Mouse (Mus musculus) lung, embryonic 14.5 days (tissue): ENCODE data around the gene Cox6a1. TPM values are rescaled to one million over a fixed set of nuclear protein-coding genes. Genes with fewer than 3 reads are reported as not detected.
A peak's percentile ranks its signal among the peaks of the same experiment; 100 is the strongest.

Experiments used
- ATAC-seq: fragments of 200-750 bp; cut with Nextera tagmentation; 2 replicates; pipeline ENCODE4 v1.8.0; 2017; ENCODE audit warnings: mild to moderate bottlenecking, moderate TSS enrichment, moderate library complexity; ENCODE audit not compliant: insufficient read depth
- DNase-seq: peaks from one replicate; pipeline ENCODE4 v3.0.0-alpha.2; 2015
- H3K27ac ChIP-seq: fragments of 300-500 bp; sonication (generic); 2 replicates; pipeline ENCODE4 v1.5.1; 2014; ENCODE audit warnings: low read depth, mild to moderate bottlenecking, moderate library complexity
- H3K27me3 ChIP-seq: fragments of 300-500 bp; sonication (generic); 2 replicates; pipeline ENCODE4 v1.6.1; 2014; ENCODE audit warnings: low read length, control low read depth; ENCODE audit not compliant: insufficient read depth
- H3K36me3 ChIP-seq: fragments of 300-500 bp; sonication (generic); 2 replicates; pipeline ENCODE4 v1.6.1; 2014; ENCODE audit warnings: control low read depth; ENCODE audit not compliant: insufficient read depth
- H3K4me1 ChIP-seq: fragments of 300-500 bp; sonication (generic); 2 replicates; pipeline ENCODE4 v1.6.1; 2014; ENCODE audit warnings: antibody characterized with exemption, control low read depth; ENCODE audit not compliant: insufficient read depth
- H3K4me2 ChIP-seq: fragments of 300-500 bp; sonication (generic); 2 replicates; pipeline ENCODE4 v1.6.1; 2014; ENCODE audit warnings: mild to moderate bottlenecking
- H3K4me3 ChIP-seq: fragments of 300-500 bp; sonication (generic); 2 replicates; pipeline ENCODE4 v1.5.1; 2014; ENCODE audit warnings: low read depth, low read length
- H3K9ac ChIP-seq: fragments of 300-500 bp; sonication (generic); 2 replicates; pipeline ENCODE4 v1.6.1; 2014
- H3K9me3 ChIP-seq: fragments of 300-500 bp; sonication (generic); 2 replicates; pipeline ENCODE4 v1.6.1; 2016; ENCODE audit warnings: low read depth, low read length, control low read depth
- CTCF ChIP-seq: IDR thresholded peaks from 2 replicates; pipeline ENCODE4 v1.5.1; 2016; ENCODE audit warnings: antibody characterized with exemption, low read depth
- WGBS: fragments of 180-500 bp; shearing (Covaris S2); extraction: QIAGEN DNeasy Blood & Tissue Kit; methylation state at CpG from one replicate; pipeline ENCODE4 v1.1.7; 2014; 5-methylcytosine and 5-hydroxymethylcytosine counted together
- polyA plus RNA-seq: library from polyadenylated mRNA; unstranded; fragments of >200 nt; fragmentation: Nextera tagmentation; extraction: Ambion mirVana; gene quantifications from 2 replicates; pipeline ENCODE4 v1.2.1, GENCODE M21; 2014

Cox6a1 gene
- polyA plus RNA-seq, 1 experiment from 2014 or later: 842 TPM

- no peaks in the 10 kb centered on the region for H3K27me3 ChIP-seq
- H3K36me3 ChIP-seq: peaks cover 35% of the 10 kb centered on the region
- H3K9me3 ChIP-seq: no peaks in the 10 kb centered on the region
- under 1% methylated on average over 66 of the region's 66 CpGs for WGBS
- peak within 1 kb of the TSS; percentile 79 for H3K9ac ChIP-seq
- H3K4me3 ChIP-seq: peak within 1 kb of the TSS; percentile 89
- peak within 1 kb of the TSS; percentile 93 for H3K27ac ChIP-seq
- peak; percentile 97 for ATAC-seq
- peaks cover 15% of the 10 kb centered on the region for H3K4me1 ChIP-seq
- TF ChIP-seq CTCF: peak; percentile 24; the same call in 1 of the 2 replicates
- peak within 1 kb of the TSS; percentile 83 for H3K4me2 ChIP-seq
- DNase-seq: peak; percentile 100
Measured at GRCm38 (mm10) chr5:115300792-115301614, 47.8 kb downstream of the Cox6a1 start, which contains the start of gene Dynll1. Dynll1 (minus strand) TSS chr5:115300999.

- peak; percentile 36 for TF ChIP-seq CTCF
- Histone ChIP-seq H3K27me3 (no peaks in the 10 kb centered on the region), H3K9ac (peak overlapping the region; percentile 79), H3K4me1 (peaks cover 15% of the 10 kb centered on the region), H3K36me3 (peaks cover 43% of the 10 kb centered on the region), H3K9me3 (no peaks in the 10 kb centered on the region), H3K27ac (peak overlapping the region; percentile 93), H3K4me3 (peak overlapping the region; percentile 89), H3K4me2 (peak overlapping the region; percentile 68)
- WGBS: under 1% methylated on average over 46 of the region's 46 CpGs
- ATAC-seq (0 out of 2 replicates have a peak, but pooled peaks have one; percentile 1), DNase-seq (peak; percentile 91)
Measured at GRCm38 (mm10) chr5:115300035-115300744, 48.6 kb downstream of the Cox6a1 start.

- DNase-seq: no peak
- H3K27ac ChIP-seq: no peak overlapping the region; the same call in 1 of the 2 replicates
Measured at GRCm38 (mm10) chr5:115296347-115296746, 52.4 kb downstream of the Cox6a1 start.

More at GRCm38 (mm10) chr5:115296347-115296746, 52.4 kb downstream of the Cox6a1 start:
- Histone ChIP-seq H3K9me3 (no peaks in the 10 kb centered on the region), H3K4me2 (no peak overlapping the region), H3K4me1 (peaks cover 10% of the 10 kb centered on the region), H3K9ac (no peak overlapping the region), H3K27me3 (no peaks in the 10 kb centered on the region), H3K4me3 (no peak overlapping the region), H3K36me3 (peaks cover 64% of the 10 kb centered on the region)
- no peak for ATAC-seq
- 66% methylated on average over 10 of the region's 10 CpGs for WGBS
- TF ChIP-seq CTCF: no peak

Other genes with a start within 250 kb of the Cox6a1 start
- 43.8 and 46.9 TPM in 2 replicates for gene Acads, start 229.6 kb downstream of the Cox6a1 start, polyA plus RNA-seq
- gene Unc119b, start 214.0 kb downstream of the Cox6a1 start, polyA plus RNA-seq: 41.9 and 45.4 TPM in 2 replicates
- gene Mlec, start 190.8 kb downstream of the Cox6a1 start, polyA plus RNA-seq: 72.4 and 81.1 TPM in 2 replicates
- 2.4 and 2.6 TPM in 2 replicates for gene Cabp1, start 154.6 kb downstream of the Cox6a1 start, polyA plus RNA-seq
- 111 TPM in 2 replicates for gene Pop5, start 113.1 kb downstream of the Cox6a1 start, polyA plus RNA-seq
- gene Rnf10, start 76.1 kb downstream of the Cox6a1 start, polyA plus RNA-seq: 92.5 and 97.2 TPM in 2 replicates
- 39.2 and 40.7 TPM in 2 replicates for gene Coq5, start 69.3 kb downstream of the Cox6a1 start, polyA plus RNA-seq
- 1,568 and 1,614 TPM in 2 replicates for gene Dynll1, start 48.0 kb downstream of the Cox6a1 start, polyA plus RNA-seq
- 286 and 291 TPM in 2 replicates for gene Srsf9, start 21.8 kb downstream of the Cox6a1 start, polyA plus RNA-seq
- 35.0 and 37.5 TPM in 2 replicates for gene Gatc, start 7.8 kb downstream of the Cox6a1 start, polyA plus RNA-seq
- gene Triap1, start 7.8 kb downstream of the Cox6a1 start, polyA plus RNA-seq: 61.9 and 62.6 TPM in 2 replicates
- 17.1 and 21.2 TPM in 2 replicates for gene Msi1, start 80.6 kb upstream of the Cox6a1 start, polyA plus RNA-seq
- gene Pla2g1b, start 117.3 kb upstream of the Cox6a1 start, polyA plus RNA-seq: 4.5 and 5.6 TPM in 2 replicates
- 22.8 and 23.9 TPM in 2 replicates for gene Sirt4, start 135.7 kb upstream of the Cox6a1 start, polyA plus RNA-seq
- 22.3 and 25.2 TPM in 2 replicates for gene Pxn, start 157.7 kb upstream of the Cox6a1 start, polyA plus RNA-seq
- gene Rplp0, start 210.5 kb upstream of the Cox6a1 start, polyA plus RNA-seq: 1,859 and 1,954 TPM in 2 replicates
- 52.9 and 58.8 TPM in 2 replicates for gene Gcn1l1, start 216.3 kb upstream of the Cox6a1 start, polyA plus RNA-seq